In genomic region chr11:45851516-45852123, GRCm38 (mm10) we compare ENCODE assay signal across 8 mouse cellular contexts. TPM values are rescaled to one million over a fixed set of nuclear protein-coding genes. Genes with fewer than 3 reads are reported as not detected.
DNase-seq lines count a peak whose midpoint lies in the region; ATAC-seq and TF ChIP-seq lines count a peak whose summit lies in the region.

Gene Clint1, plus strand, starts transcription at chr11:45852051.

- H3K4me3 ChIP-seq in gastrocnemius, adult 2 months: peak within 1 kb of the TSS; percentile 97
- H3K4me3 ChIP-seq in hindbrain, postnatal 0 days (ENCODE audit: low read length): peak within 1 kb of the TSS; percentile 95
- peak within 1 kb of the TSS; percentile 80 for H3K4me3 ChIP-seq in left cerebral cortex, adult 2 months

- H3K9ac ChIP-seq in hindbrain, postnatal 0 days (replicated peaks; ENCODE audit: low read length): peak within 1 kb of the TSS; percentile 90

- TF ChIP-seq CTCF in gastrocnemius, adult 2 months (IDR thresholded peaks at IDR 0.05): no peak
- no peak for TF ChIP-seq CTCF in hindbrain, postnatal 0 days (IDR thresholded peaks at IDR 0.05; ENCODE audit: low read depth)
- TF ChIP-seq CTCF in left cerebral cortex, adult 2 months (IDR thresholded peaks at IDR 0.05): no peak

- peak; percentile 92 for DNase-seq in T-cell, adult 2 months (ENCODE audit: low spot score)
- DNase-seq in cerebellum, postnatal 36 days: peak; percentile 81 to 85
- DNase-seq in gastrocnemius, adult 2 months: peak; percentile 92
- DNase-seq in hindbrain, postnatal 0 days (ENCODE audit: low spot score): peak; percentile 92
- DNase-seq in left cerebral cortex, adult 2 months (ENCODE audit: extremely low spot score in 1 of 2, low spot score in 2 of 2): peak; percentile 86 to 88
- peak; percentile 84 to 86 for DNase-seq in right cerebral cortex, adult 2 months (ENCODE audit: low spot score in 2 of 2)
- DNase-seq in urinary bladder, postnatal 14 days (ENCODE audit: low spot score): peak; percentile 84

- peak within 1 kb of the TSS; percentile 89 for H3K4me2 ChIP-seq in hindbrain, postnatal 0 days (ENCODE audit: low read depth, low read length)

- peak within 1 kb of the TSS; percentile 92 for H3K27ac ChIP-seq in gastrocnemius, adult 2 months
- H3K27ac ChIP-seq in hindbrain, postnatal 0 days: peak within 1 kb of the TSS; percentile 79
- peak within 1 kb of the TSS; percentile 68 for H3K27ac ChIP-seq in left cerebral cortex, adult 2 months

- H3K4me1 ChIP-seq in hindbrain, postnatal 0 days (ENCODE audit: insufficient read depth, low read length): peaks cover 4% of the 10 kb centered on the region; the same call in 1 of the 2 replicates

- intact Hi-C loops in gastrocnemius, adult 2 months (cut with DNase I): no loop called here
- intact Hi-C loops in left cerebral cortex, adult 2 months (cut with DNase I): no loop called here

- no peaks in the 10 kb centered on the region for H3K36me3 ChIP-seq in hindbrain, postnatal 0 days (ENCODE audit: insufficient read depth, low read length)

- ATAC-seq in hindbrain, postnatal 0 days: peak; percentile 96
- peak; percentile 64 for ATAC-seq in megakaryocyte, adult 5-6 weeks (ENCODE audit: poor library complexity, severe bottlenecking)

- H3K9me3 ChIP-seq in hindbrain, postnatal 0 days (ENCODE audit: low read length): no peaks in the 10 kb centered on the region

- H3K27me3 ChIP-seq in hindbrain, postnatal 0 days (ENCODE audit: insufficient read depth, low read length): no peaks in the 10 kb centered on the region

- under 1% methylated on average over 51 of the region's 57 CpGs for WGBS in hindbrain, postnatal 0 days

RNA-seq across cellular contexts. Expression of gene Clint1, which starts in this region (rescaled TPM):
- total RNA-seq in gastrocnemius, adult 2 months (2021): 10 to 100 TPM; 40.2 to 44.9 TPM
- total RNA-seq in hindbrain, postnatal 0 days (2014; rRNA removed): 26.5 and 30.4 TPM in 2 replicates
- polyA plus RNA-seq in hindbrain, postnatal 0 days (2015; fragmentation: Nextera tagmentation; extraction: Ambion mirVana): 31.0 and 31.8 TPM in 2 replicates
- total RNA-seq in left cerebral cortex, adult 2 months (2021): 10 to 100 TPM; 52.5 to 53.4 TPM
- 146 and 147 TPM in 2 replicates for total RNA-seq in megakaryocyte, adult 5-6 weeks (2015)
- 172 and 194 TPM in 2 replicates for total RNA-seq in megakaryocyte, adult 5-6 weeks (2017)

Comparison
In these comparisons a context has a peak if more than half of its experiments do, and no peak if none do; other contexts are left out.
1. Peak in every context shown above with its lines: DNase-seq, ATAC-seq, H3K4me3 ChIP-seq and H3K27ac ChIP-seq.